Mouse (Mus musculus) ES-E14 (cell line): Measurements from ENCODE around the gene Aff1. TPM values are rescaled to one million over a fixed set of nuclear protein-coding genes. Genes with fewer than 3 reads are reported as not detected.

Experiments used
- DNase-seq: peaks from one replicate; pipeline ENCODE4 v3.0.0-alpha.2; 2013; ENCODE audit warnings: low read depth, low spot score
- H3K27ac ChIP-seq: 2 replicates; pipeline ENCODE4 v1.5.1; 2012; ENCODE audit warnings: low read depth, mild to moderate bottlenecking, low read length, moderate library complexity, mixed read lengths; ENCODE audit not compliant: poor library complexity, insufficient read depth, severe bottlenecking
- H3K36me3 ChIP-seq: 2 replicates; pipeline ENCODE4 v1.6.1; 2012; ENCODE audit warnings: mild to moderate bottlenecking, low read length, moderate library complexity, mixed read lengths; ENCODE audit not compliant: control insufficient read depth, poor library complexity, insufficient read depth, severe bottlenecking
- H3K4me1 ChIP-seq, 2 experiments: fragments of 150-350 bp in 1 of 2; sonication (generic) in 1 of 2; 2 replicates each; pipeline ENCODE4 v1.6.1; 2012; ENCODE audit warnings: low read length in 2 of 2, mild to moderate bottlenecking in 1 of 2, mixed read lengths in 1 of 2; ENCODE audit not compliant: control insufficient read depth in 2 of 2, insufficient read depth in 2 of 2, poor library complexity in 1 of 2
- H3K4me3 ChIP-seq, 2 experiments: fragments of 150-350 bp in 1 of 2; sonication (generic) in 1 of 2; 2 replicates each; pipeline ENCODE4 v1.5.1; 2012; ENCODE audit warnings: low read length in 2 of 2, low read depth in 1 of 2, mild to moderate bottlenecking in 1 of 2, mixed read lengths in 1 of 2; ENCODE audit not compliant: insufficient read depth in 1 of 2, poor library complexity in 1 of 2, severe bottlenecking in 1 of 2
- H3K9ac ChIP-seq: 2 replicates; pipeline ENCODE4 v1.6.1; 2012; ENCODE audit warnings: low read depth, mild to moderate bottlenecking, low read length, mixed read lengths; ENCODE audit not compliant: poor library complexity, insufficient read depth, severe bottlenecking
- H3K9me3 ChIP-seq: fragments of 150-350 bp; sonication (generic); 2 replicates; pipeline ENCODE4 v1.6.1; 2012; ENCODE audit warnings: low read depth, mild to moderate bottlenecking, low read length; ENCODE audit not compliant: control insufficient read depth, insufficient read depth
- CHD2 ChIP-seq: IDR thresholded peaks from 2 replicates; pipeline ENCODE4 v1.6.1; 2014; ENCODE audit warnings: mild to moderate bottlenecking, low read depth, low read length, inconsistent platforms
- HCFC1 ChIP-seq: IDR thresholded peaks from 2 replicates; pipeline ENCODE4 v1.6.1; 2012; ENCODE audit warnings: low read length, inconsistent platforms, borderline replicate concordance; ENCODE audit not compliant: insufficient read depth
- MAFK ChIP-seq: IDR thresholded peaks from 2 replicates; pipeline ENCODE4 v1.6.1; 2014; ENCODE audit warnings: mild to moderate bottlenecking, low read depth, low read length, inconsistent platforms; ENCODE audit not compliant: insufficient read depth
- ZC3H11A ChIP-seq: IDR thresholded peaks from 2 replicates; pipeline ENCODE4 v1.6.1; 2012; ENCODE audit warnings: low read depth, mild to moderate bottlenecking, inconsistent platforms, low read length, borderline replicate concordance
- ZNF384 ChIP-seq: IDR thresholded peaks from 2 replicates; pipeline ENCODE4 v1.6.1; 2012; ENCODE audit warnings: low read depth, low read length, inconsistent platforms
- in situ Hi-C, 2 experiments: fragments of 600-800 bp; cut with MboI; formaldehyde crosslinking; loops; one replicate each; pipeline ENCODE4 v1.15.1; 2025; ENCODE audit warnings: low sequenced_read_pairs in 2 of 2, inconsistent platforms in 1 of 2; ENCODE audit not compliant: unreplicated experiment in 2 of 2
- total RNA-seq: library from RNA; depleted of rRNA; stranded (reverse); fragments of 300-350 nt; gene quantifications from 2 replicates; pipeline ENCODE4 v1.2.3, GENCODE M21; 2012

Gene Aff1
- total RNA-seq, 1 experiment = 26.0 TPM

GRCm38 (mm10) chr5:103852756-103853549, 160.8 kb downstream of the Aff1 start:
- in situ Hi-C loops = no loop called here
- H3K27ac ChIP-seq = no peak overlapping the region
- no peak for TF ChIP-seq HCFC1
- no peak for TF ChIP-seq ZNF384
- TF ChIP-seq MAFK = no peak
- no peak for TF ChIP-seq ZC3H11A
- TF ChIP-seq CHD2 = no peak
- H3K9me3 ChIP-seq = no peaks in the 10 kb centered on the region
- H3K36me3 ChIP-seq = peaks cover 34% of the 10 kb centered on the region; the same call in 1 of the 2 replicates
- no peak overlapping the region for H3K9ac ChIP-seq
- DNase-seq = no peak
- peaks cover 0 to 11% of the 10 kb centered on the region in 2 experiments; a peak in 2 of 4 replicates for H3K4me1 ChIP-seq
- no peak overlapping the region for H3K4me3 ChIP-seq

- no peak for DNase-seq
- in situ Hi-C loops = no loop called here
- H3K9me3 ChIP-seq = no peaks in the 10 kb centered on the region
These were observed 162.1 kb downstream of the Aff1 start for GRCm38 (mm10) chr5:103854041-103854806.

GRCm38 (mm10) chr5:103854807-103855194, 162.6 kb downstream of the Aff1 start:
- TF ChIP-seq CHD2 (no peak), ZNF384 (no peak), ZC3H11A (no peak), MAFK (no peak), HCFC1 (no peak)
- DNase-seq = no peak
- Histone ChIP-seq H3K4me1 (peaks cover 0 to 11% of the 10 kb centered on the region in 2 experiments; a peak in 2 of 4 replicates), H3K36me3 (peaks cover 19% of the 10 kb centered on the region; the same call in 1 of the 2 replicates), H3K27ac (no peak overlapping the region), H3K9ac (no peak overlapping the region), H3K4me3 (no peak overlapping the region), H3K9me3 (no peaks in the 10 kb centered on the region)
- in situ Hi-C loops = no loop called here

More at GRCm38 (mm10) chr5:103854041-103854806, 162.1 kb downstream of the Aff1 start:
- Histone ChIP-seq H3K4me1 (peaks cover 0 to 11% of the 10 kb centered on the region in 2 experiments; a peak in 2 of 4 replicates), H3K4me3 (no peak overlapping the region), H3K9ac (no peak overlapping the region), H3K36me3 (peaks cover 24% of the 10 kb centered on the region; the same call in 1 of the 2 replicates), H3K27ac (no peak overlapping the region)
- TF ChIP-seq CHD2 (no peak), MAFK (no peak), HCFC1 (no peak), ZNF384 (no peak), ZC3H11A (no peak)

GRCm38 (mm10) chr5:103855483-103856211, 163.5 kb downstream of the Aff1 start:
- in situ Hi-C loops = no loop called here
- peak; percentile 26 for DNase-seq
- Histone ChIP-seq H3K4me3 (no peak overlapping the region), H3K4me1 (peaks cover 0 to 11% of the 10 kb centered on the region in 2 experiments; a peak in 2 of 4 replicates), H3K9ac (0 out of 2 replicates have a peak overlapping the region, but pooled peaks have one; percentile 29), H3K9me3 (no peaks in the 10 kb centered on the region), H3K27ac (peak overlapping the region; percentile 24; the same call in 1 of the 2 replicates), H3K36me3 (peaks cover 19% of the 10 kb centered on the region; the same call in 1 of the 2 replicates)
- TF ChIP-seq MAFK = no peak
- no peak for TF ChIP-seq HCFC1
- TF ChIP-seq ZNF384 = no peak
- no peak for TF ChIP-seq CHD2
- no peak for TF ChIP-seq ZC3H11A
